Mouse (Mus musculus) CH12.LX (cell line): ENCODE data around the gene Aars.

ENCODE experiments used
- CHD1 ChIP-seq: IDR thresholded peaks from 2 replicates; pipeline ENCODE4 v1.6.1; 2012; ENCODE audit warnings: low read depth, low read length, improper control_type of control experiment, inconsistent platforms
- CTCF ChIP-seq, 2 experiments: IDR thresholded peaks in 1 of 2; conservative IDR thresholded peaks in 1 of 2; 2 replicates each; pipeline ENCODE4 v1.5.1; 2011 to 2012; ENCODE audit warnings: low read depth in 2 of 2, low read length in 2 of 2, improper control_type of control experiment in 1 of 2, inconsistent platforms in 1 of 2, mild to moderate bottlenecking in 1 of 2, moderate library complexity in 1 of 2
- EP300 ChIP-seq: IDR thresholded peaks from 2 replicates; pipeline ENCODE4 v1.6.1; 2011; ENCODE audit warnings: low read length, improper control_type of control experiment
- HCFC1 ChIP-seq: IDR thresholded peaks from 2 replicates; pipeline ENCODE4 v1.6.1; 2012; ENCODE audit warnings: low read depth, mild to moderate bottlenecking, inconsistent platforms, low read length, improper control_type of control experiment
- IRF4 ChIP-seq: IDR thresholded peaks from 2 replicates; pipeline ENCODE4 v1.6.1; 2014; ENCODE audit warnings: low read depth, mild to moderate bottlenecking, inconsistent platforms, low read length, improper control_type of control experiment
- JUND ChIP-seq: conservative IDR thresholded peaks from 2 replicates; pipeline ENCODE4 v1.6.1; 2011; ENCODE audit warnings: low read depth, low read length, improper control_type of control experiment
- POLR2AphosphoS2 ChIP-seq: IDR thresholded peaks from 2 replicates; pipeline ENCODE4 v1.6.1; 2011; ENCODE audit warnings: low read depth, low read length, improper control_type of control experiment
- USF1 ChIP-seq: IDR thresholded peaks from 2 replicates; pipeline ENCODE4 v1.6.1; 2014; ENCODE audit warnings: low read depth, mild to moderate bottlenecking, inconsistent platforms, low read length, improper control_type of control experiment
- ZKSCAN1 ChIP-seq: IDR thresholded peaks from 2 replicates; pipeline ENCODE4 v1.6.1; 2012; ENCODE audit warnings: low read depth, inconsistent platforms, low read length, improper control_type of control experiment, borderline replicate concordance

GRCm38 (mm10) chr8:111062072-111062757, 29.3 kb downstream of the Aars start:
- TF ChIP-seq CTCF (conservative IDR thresholded peaks at IDR 0.05 in 1 of 2, IDR thresholded peaks at IDR 0.05 in 1 of 2; ENCODE audit: low read depth in 2 of 2, low read length in 2 of 2) (no peak), IRF4 (0 out of 2 replicates have a peak, but pooled peaks have one; percentile 31), JUND (no peak), ZKSCAN1 (no peak), EP300 (no peak), CHD1 (no peak), HCFC1 (no peak), POLR2AphosphoS2 (no peak), USF1 (no peak)
